Mouse (Mus musculus) spleen, postnatal 4 days (tissue): ENCODE measurements around the gene Smg6.

ENCODE experiments used
- DNase-seq, 2 experiments: peaks; one replicate each; pipeline ENCODE4 v3.0.0; 2022; ENCODE audit warnings: low spot score in 2 of 2

The Smg6 gene

GRCm38 (mm10) chr11:75213372-75214080 lies 287.9 kb downstream of the Smg6 start:
- no peak for DNase-seq
